Mouse (Mus musculus) heart, embryonic 12.5 days (tissue): Measurements from ENCODE around the gene Gm10663. TPM values are rescaled to one million over a fixed set of nuclear protein-coding genes. Genes with fewer than 3 reads are reported as not detected.

Experiments
- ATAC-seq: fragments of 200-750 bp; cut with Nextera tagmentation; 2 replicates; pipeline ENCODE4 v1.8.0; 2017; ENCODE audit warnings: moderate TSS enrichment, moderate library complexity; ENCODE audit not compliant: insufficient number of reproducible peaks, low FRiP score
- H3K27ac ChIP-seq: fragments of 300-500 bp; sonication (generic); 2 replicates; pipeline ENCODE4 v1.5.1; 2016; ENCODE audit warnings: mild to moderate bottlenecking, moderate library complexity; ENCODE audit not compliant: poor library complexity, severe bottlenecking
- H3K27me3 ChIP-seq: fragments of 300-500 bp; sonication (generic); replicated peaks from 2 replicates; pipeline ENCODE4 v1.6.1; 2016; ENCODE audit warnings: mild to moderate bottlenecking, moderate library complexity
- H3K36me3 ChIP-seq: fragments of 300-500 bp; sonication (generic); 2 replicates; pipeline ENCODE4 v1.6.1; 2016; ENCODE audit warnings: mild to moderate bottlenecking, moderate library complexity
- H3K4me1 ChIP-seq: fragments of 300-500 bp; sonication (generic); replicated peaks from 2 replicates; pipeline ENCODE4 v1.6.1; 2016; ENCODE audit warnings: mild to moderate bottlenecking
- H3K4me2 ChIP-seq: fragments of 300-500 bp; sonication (generic); 2 replicates; pipeline ENCODE4 v1.6.1; 2016; ENCODE audit warnings: mild to moderate bottlenecking, moderate library complexity
- H3K4me3 ChIP-seq: fragments of 300-500 bp; sonication (generic); 2 replicates; pipeline ENCODE4 v1.5.1; 2016; ENCODE audit warnings: mild to moderate bottlenecking
- H3K9ac ChIP-seq: fragments of 300-500 bp; sonication (generic); 2 replicates; pipeline ENCODE4 v1.6.1; 2016; ENCODE audit warnings: mild to moderate bottlenecking, moderate library complexity
- H3K9me3 ChIP-seq: fragments of 300-500 bp; sonication (generic); replicated peaks from 2 replicates; pipeline ENCODE4 v1.6.1; 2016; ENCODE audit warnings: mild to moderate bottlenecking, moderate library complexity
- WGBS: fragments of 180-500 bp; shearing (Covaris S2); methylation state at CpG from one replicate; pipeline ENCODE4 v1.1.7; 2016; 5-methylcytosine and 5-hydroxymethylcytosine counted together
- polyA plus RNA-seq: library from polyadenylated mRNA; unstranded; fragments of >200 nt; fragmentation: Nextera tagmentation; extraction: Ambion mirVana; gene quantifications from 2 replicates; pipeline ENCODE4 v1.2.1, GENCODE M21; 2016

The Gm10663 gene
- polyA plus RNA-seq, 1 experiment from 2014 or later: not detected

DNA sequence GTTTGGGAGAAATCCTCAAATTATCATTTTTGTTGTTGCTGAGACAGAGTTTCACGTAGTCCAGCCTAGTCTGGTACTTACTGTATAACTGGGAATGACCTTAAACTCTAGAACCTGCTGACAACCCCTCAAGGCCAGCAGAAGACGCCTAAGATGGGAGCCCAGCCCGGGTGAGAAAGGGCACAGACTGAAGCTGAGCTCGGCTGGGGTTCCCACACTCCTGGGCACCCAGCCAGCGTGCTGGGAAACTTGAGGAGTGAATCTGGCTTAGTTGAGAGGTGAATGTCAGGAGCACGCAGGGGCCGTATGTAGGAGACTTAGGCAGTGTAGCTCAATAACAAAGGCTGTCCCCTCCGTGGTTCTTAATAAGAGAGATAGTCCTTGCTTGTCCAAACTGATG is 12.9 kb downstream of the Gm10663 start:
- no peak overlapping the region for H3K27ac ChIP-seq
- H3K4me1 ChIP-seq: peaks cover 7% of the 10 kb centered on the region; the same call in 1 of the 2 replicates
- 53% methylated on average over 8 of the region's 8 CpGs for WGBS
- no peaks in the 10 kb centered on the region for H3K27me3 ChIP-seq
- no peaks in the 10 kb centered on the region; the same call in 1 of the 2 replicates for H3K9me3 ChIP-seq
- no peak overlapping the region for H3K9ac ChIP-seq
- no peak for ATAC-seq
- no peak overlapping the region for H3K4me3 ChIP-seq
- H3K4me2 ChIP-seq: no peak overlapping the region
- no peaks in the 10 kb centered on the region for H3K36me3 ChIP-seq

- H3K4me3 ChIP-seq: no peak overlapping the region
- H3K9me3 ChIP-seq: no peaks in the 10 kb centered on the region; the same call in 1 of the 2 replicates
- H3K9ac ChIP-seq: no peak overlapping the region
- 85% methylated on average over 12 of the region's 12 CpGs for WGBS
- H3K36me3 ChIP-seq: no peaks in the 10 kb centered on the region
- H3K27me3 ChIP-seq: no peaks in the 10 kb centered on the region
- no peak for ATAC-seq
- no peak overlapping the region for H3K4me2 ChIP-seq
- H3K27ac ChIP-seq: no peak overlapping the region
- peaks cover 7% of the 10 kb centered on the region; the same call in 1 of the 2 replicates for H3K4me1 ChIP-seq
These were observed 13.3 kb downstream of the Gm10663 start for GRCm38 (mm10) chr8:65088120-65088519.

DNA sequence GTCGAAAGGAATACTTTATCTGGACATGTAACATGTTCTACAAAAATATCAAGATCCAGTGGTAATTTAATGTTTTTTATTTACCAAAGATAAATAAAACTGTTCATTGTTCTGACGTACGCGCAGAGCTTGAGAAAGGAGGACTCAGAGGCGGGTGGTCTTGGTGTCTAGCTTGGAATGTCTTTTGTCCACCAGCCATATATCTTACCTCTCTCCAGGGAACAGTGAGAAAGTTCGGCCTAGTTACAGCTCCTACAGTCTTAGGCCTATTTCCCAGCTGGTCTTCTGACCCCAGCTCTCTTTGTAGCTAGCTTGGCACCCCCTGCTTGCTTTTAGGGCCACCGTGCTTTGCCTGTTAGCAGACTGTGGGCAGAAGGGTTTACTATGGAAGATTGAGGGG is 14.9 kb downstream of the Gm10663 start:
- H3K4me3 ChIP-seq: no peak overlapping the region
- H3K9ac ChIP-seq: no peak overlapping the region
- no peaks in the 10 kb centered on the region; the same call in 1 of the 2 replicates for H3K9me3 ChIP-seq
- no peaks in the 10 kb centered on the region for H3K36me3 ChIP-seq
- ATAC-seq: no peak
- H3K4me2 ChIP-seq: no peak overlapping the region
- WGBS: 68% methylated on average over 7 of the region's 7 CpGs
- H3K27me3 ChIP-seq: no peaks in the 10 kb centered on the region
- no peaks in the 10 kb centered on the region; the same call in 1 of the 2 replicates for H3K4me1 ChIP-seq
- H3K27ac ChIP-seq: no peak overlapping the region

DNA sequence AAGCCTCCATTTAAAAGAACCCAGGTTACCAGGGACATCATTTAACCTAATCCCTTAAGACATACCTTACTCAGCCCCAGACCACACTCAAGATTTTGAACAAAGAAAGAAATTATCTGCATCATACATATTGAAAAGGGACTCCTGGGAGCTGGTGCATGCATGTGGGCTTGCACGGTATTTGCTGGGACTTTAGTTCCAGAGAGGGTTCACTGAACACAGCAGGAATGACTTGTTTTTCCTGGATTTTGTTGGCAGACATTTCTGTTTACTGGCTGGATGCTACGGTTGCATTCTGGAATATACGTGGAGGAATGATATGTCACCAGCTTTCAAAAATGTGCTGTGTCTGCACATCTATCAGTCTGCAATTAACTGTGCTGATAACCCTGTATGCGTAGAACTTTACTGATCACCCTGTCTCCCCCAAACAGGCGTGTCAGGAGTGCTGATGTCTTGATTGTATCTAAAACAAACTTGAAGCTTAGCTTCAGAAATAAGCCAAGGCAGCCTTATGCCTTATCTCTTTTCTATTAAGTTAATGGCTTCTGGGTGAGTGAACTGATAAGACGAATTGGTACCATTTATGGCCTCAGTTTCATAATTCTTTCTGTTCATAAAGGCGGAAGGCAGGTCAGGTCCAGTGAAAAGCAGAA is 23.1 kb downstream of the Gm10663 start:
- no peak overlapping the region for H3K27ac ChIP-seq
- no peak for ATAC-seq
- no peak overlapping the region for H3K4me3 ChIP-seq
- H3K9me3 ChIP-seq: no peaks in the 10 kb centered on the region
- H3K4me1 ChIP-seq: 0 out of 2 replicates have a peak, but pooled peaks cover 4% of the 10 kb centered on the region
- H3K36me3 ChIP-seq: no peaks in the 10 kb centered on the region
- no peaks in the 10 kb centered on the region for H3K27me3 ChIP-seq
- H3K9ac ChIP-seq: no peak overlapping the region
- WGBS: 43% methylated on average over 7 of the region's 7 CpGs
- no peak overlapping the region for H3K4me2 ChIP-seq

DNA sequence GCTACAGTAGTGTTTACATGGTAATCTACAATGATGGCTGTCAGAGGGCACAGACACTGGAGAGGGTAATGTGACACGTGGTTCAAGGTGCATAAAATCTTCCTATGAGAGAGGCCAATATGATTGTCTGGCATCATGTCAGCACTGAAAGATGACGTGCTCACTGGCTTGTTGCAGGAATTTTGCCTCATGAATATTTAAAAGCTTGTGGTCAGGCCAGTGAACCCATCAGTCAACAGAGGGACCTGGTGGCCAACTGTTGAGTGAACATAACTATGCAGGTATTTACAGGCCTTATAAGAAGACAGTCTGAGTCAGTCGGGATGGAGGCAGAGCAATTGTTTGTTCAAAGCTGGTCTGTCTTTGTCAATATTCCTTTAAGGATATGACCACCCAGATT is 24.9 kb downstream of the Gm10663 start:
- Histone ChIP-seq H3K4me3 (no peak overlapping the region), H3K27me3 (no peaks in the 10 kb centered on the region), H3K9ac (no peak overlapping the region), H3K9me3 (no peaks in the 10 kb centered on the region), H3K27ac (no peak overlapping the region), H3K36me3 (no peaks in the 10 kb centered on the region), H3K4me2 (no peak overlapping the region), H3K4me1 (0 out of 2 replicates have a peak, but pooled peaks cover 4% of the 10 kb centered on the region)
- 65% methylated on average over 3 of the region's 3 CpGs for WGBS
- no peak for ATAC-seq

DNA sequence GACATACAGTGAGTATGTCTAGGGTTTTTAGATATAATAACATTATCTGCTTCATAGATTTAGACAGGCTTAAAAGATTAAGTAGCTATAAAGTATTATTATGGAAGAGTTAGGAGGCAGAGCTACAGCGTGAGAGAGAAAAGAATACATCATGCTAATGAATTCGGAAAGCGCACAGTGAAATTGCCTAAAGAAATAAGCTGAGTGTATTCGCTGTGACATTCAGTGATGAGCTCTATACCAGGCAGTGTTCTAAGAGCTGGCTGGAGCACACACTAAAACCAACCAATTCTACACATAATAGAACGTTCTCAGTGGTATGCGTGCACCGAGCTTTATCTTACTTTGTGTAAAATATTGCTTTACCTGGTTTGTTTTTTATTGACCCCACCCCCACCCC is 28.8 kb downstream of the Gm10663 start:
- WGBS: 83% methylated on average over 7 of the region's 7 CpGs
- Histone ChIP-seq H3K4me2 (no peak overlapping the region), H3K27me3 (no peaks in the 10 kb centered on the region), H3K4me3 (no peak overlapping the region), H3K9me3 (no peaks in the 10 kb centered on the region), H3K36me3 (no peaks in the 10 kb centered on the region), H3K4me1 (no peaks in the 10 kb centered on the region), H3K9ac (no peak overlapping the region), H3K27ac (no peak overlapping the region)
- no peak for ATAC-seq

DNA sequence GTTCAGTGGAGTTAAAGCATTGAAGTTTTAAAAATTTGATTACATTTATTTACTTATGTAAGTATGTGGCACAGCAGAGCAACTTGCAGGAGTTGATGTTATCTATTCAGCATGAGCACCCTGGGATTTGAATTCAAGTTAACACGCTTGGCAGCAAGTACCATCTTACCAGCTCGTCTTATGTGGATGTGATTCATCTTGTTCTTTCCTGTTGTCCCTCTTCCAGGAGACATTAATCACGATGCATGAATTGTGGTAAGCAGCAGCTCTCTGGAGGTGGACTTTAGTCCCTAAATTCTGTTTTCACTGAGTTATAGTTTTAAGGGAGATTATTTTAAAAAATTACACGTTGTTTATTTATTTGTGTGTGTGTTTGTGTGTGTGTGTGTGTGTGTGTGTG is 29.2 kb downstream of the Gm10663 start:
- ATAC-seq: no peak
- H3K4me1 ChIP-seq: no peaks in the 10 kb centered on the region
- no peak overlapping the region for H3K27ac ChIP-seq
- H3K4me2 ChIP-seq: no peak overlapping the region
- H3K9me3 ChIP-seq: no peaks in the 10 kb centered on the region
- 56% methylated on average over 4 of the region's 4 CpGs for WGBS
- no peak overlapping the region for H3K4me3 ChIP-seq
- H3K9ac ChIP-seq: no peak overlapping the region
- H3K36me3 ChIP-seq: no peaks in the 10 kb centered on the region
- no peaks in the 10 kb centered on the region for H3K27me3 ChIP-seq

GRCm38 (mm10) chr8:65107936-65108718 is 33.3 kb downstream of the Gm10663 start:
- ATAC-seq: no peak
- no peaks in the 10 kb centered on the region for H3K4me1 ChIP-seq
- no peaks in the 10 kb centered on the region for H3K36me3 ChIP-seq
- H3K9ac ChIP-seq: no peak overlapping the region
- H3K4me3 ChIP-seq: no peak overlapping the region
- H3K9me3 ChIP-seq: no peaks in the 10 kb centered on the region
- WGBS: 95% methylated on average over 25 of the region's 25 CpGs
- H3K4me2 ChIP-seq: no peak overlapping the region
- no peaks in the 10 kb centered on the region for H3K27me3 ChIP-seq
- H3K27ac ChIP-seq: no peak overlapping the region

DNA sequence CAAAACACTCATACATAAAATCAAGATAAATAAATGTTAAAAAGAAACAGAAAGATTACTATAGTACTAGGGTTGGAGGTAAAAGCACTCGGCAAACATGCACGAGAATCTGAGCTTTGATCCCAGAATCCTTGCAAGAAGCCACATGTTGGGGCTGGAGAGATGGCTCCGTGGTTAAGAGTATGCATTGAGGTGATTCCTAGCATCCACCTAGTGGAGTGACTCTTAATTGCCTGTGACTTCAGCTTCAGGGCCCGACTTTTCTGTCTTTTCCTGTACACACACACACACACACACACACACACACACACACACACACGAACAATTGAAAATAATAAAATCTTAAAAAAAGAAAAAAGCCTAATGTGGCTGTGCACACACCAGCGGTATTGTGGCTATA is 34.1 kb downstream of the Gm10663 start:
- H3K36me3 ChIP-seq: no peaks in the 10 kb centered on the region
- no peak overlapping the region for H3K9ac ChIP-seq
- H3K9me3 ChIP-seq: no peaks in the 10 kb centered on the region
- no peak overlapping the region for H3K4me2 ChIP-seq
- no peak for ATAC-seq
- no peak overlapping the region for H3K4me3 ChIP-seq
- no peaks in the 10 kb centered on the region for H3K4me1 ChIP-seq
- H3K27me3 ChIP-seq: no peaks in the 10 kb centered on the region
- no peak overlapping the region for H3K27ac ChIP-seq
- WGBS: 69% methylated on average over 6 of the region's 6 CpGs

- H3K4me2 ChIP-seq: no peak overlapping the region
- WGBS: 42% methylated on average over 5 of the region's 5 CpGs
- H3K27me3 ChIP-seq: no peaks in the 10 kb centered on the region
- H3K9me3 ChIP-seq: no peaks in the 10 kb centered on the region
- H3K9ac ChIP-seq: no peak overlapping the region
- H3K4me1 ChIP-seq: no peaks in the 10 kb centered on the region
- no peak for ATAC-seq
- no peak overlapping the region for H3K27ac ChIP-seq
- no peaks in the 10 kb centered on the region for H3K36me3 ChIP-seq
- no peak overlapping the region for H3K4me3 ChIP-seq
These were observed 35.5 kb downstream of the Gm10663 start for GRCm38 (mm10) chr8:65110285-65110691.

DNA sequence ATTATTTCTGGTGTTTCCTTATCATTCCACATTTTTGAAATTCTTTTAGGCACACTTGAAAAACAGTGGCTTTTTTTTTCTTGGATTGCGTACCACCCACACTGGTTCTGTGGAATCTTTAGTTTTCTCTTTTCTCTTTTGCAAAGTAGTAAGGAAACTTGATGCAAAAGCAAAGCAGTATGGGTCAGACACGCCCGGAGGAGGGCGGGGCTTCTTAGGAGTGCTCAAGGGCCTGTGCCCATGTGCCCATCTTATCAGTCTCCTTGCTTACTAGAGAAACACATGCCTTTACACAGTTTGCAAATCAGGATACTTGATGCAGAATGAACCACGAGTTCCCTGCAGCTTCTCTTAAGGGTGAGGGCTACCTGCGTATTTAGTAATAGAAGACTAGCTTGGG is 37.3 kb downstream of the Gm10663 start:
- no peaks in the 10 kb centered on the region for H3K4me1 ChIP-seq
- no peak overlapping the region for H3K27ac ChIP-seq
- H3K4me3 ChIP-seq: no peak overlapping the region
- no peaks in the 10 kb centered on the region for H3K9me3 ChIP-seq
- H3K4me2 ChIP-seq: no peak overlapping the region
- WGBS: 68% methylated on average over 6 of the region's 6 CpGs
- no peaks in the 10 kb centered on the region for H3K36me3 ChIP-seq
- H3K27me3 ChIP-seq: no peaks in the 10 kb centered on the region
- no peak for ATAC-seq
- no peak overlapping the region for H3K9ac ChIP-seq
